Mouse (Mus musculus) heart, embryonic 16.5 days (tissue): ENCODE measurements around the gene Rrp9. TPM values are rescaled to one million over a fixed set of nuclear protein-coding genes. Genes with fewer than 3 reads are reported as not detected.

Experiments used
- ATAC-seq: fragments of 200-750 bp; cut with Nextera tagmentation; replicated peaks from 2 replicates; pipeline ENCODE4 v1.8.0; 2017; ENCODE audit warnings: moderate number of reproducible peaks; ENCODE audit not compliant: insufficient read depth, low FRiP score; ENCODE audit errors: extremely low read depth
- H3K27ac ChIP-seq: fragments of 300-500 bp; sonication (generic); 2 replicates; pipeline ENCODE4 v1.5.1; 2014; ENCODE audit warnings: mild to moderate bottlenecking, low read length, control low read depth, moderate library complexity
- H3K27me3 ChIP-seq: fragments of 300-500 bp; sonication (generic); 2 replicates; pipeline ENCODE4 v1.6.1; 2014; ENCODE audit warnings: low read length, mixed read lengths; ENCODE audit not compliant: control insufficient read depth, insufficient read depth
- H3K36me3 ChIP-seq: fragments of 300-500 bp; sonication (generic); 2 replicates; pipeline ENCODE4 v1.6.1; 2014; ENCODE audit not compliant: control insufficient read depth, insufficient read depth
- H3K4me1 ChIP-seq: fragments of 300-500 bp; sonication (generic); 2 replicates; pipeline ENCODE4 v1.6.1; 2014; ENCODE audit warnings: low read length, mixed read lengths; ENCODE audit not compliant: control insufficient read depth, insufficient read depth
- H3K4me2 ChIP-seq: fragments of 300-500 bp; sonication (generic); 2 replicates; pipeline ENCODE4 v1.6.1; 2014; ENCODE audit warnings: low read depth, mild to moderate bottlenecking, control low read depth, low read length
- H3K4me3 ChIP-seq: fragments of 300-500 bp; sonication (generic); 2 replicates; pipeline ENCODE4 v1.5.1; 2014; ENCODE audit warnings: mild to moderate bottlenecking, control low read depth, low read length
- H3K9ac ChIP-seq: fragments of 300-500 bp; sonication (generic); 2 replicates; pipeline ENCODE4 v1.6.1; 2014; ENCODE audit warnings: low read length, control low read depth
- H3K9me3 ChIP-seq: fragments of 300-500 bp; sonication (generic); replicated peaks from 2 replicates; pipeline ENCODE4 v1.6.1; 2016; ENCODE audit warnings: low read length; ENCODE audit not compliant: control insufficient read depth
- WGBS: fragments of 180-500 bp; shearing (Covaris S2); extraction: QIAGEN DNeasy Blood & Tissue Kit; methylation state at CpG from one replicate; pipeline ENCODE4 v1.1.7; 2014; 5-methylcytosine and 5-hydroxymethylcytosine counted together
- polyA plus RNA-seq: library from polyadenylated mRNA; unstranded; fragments of >200 nt; fragmentation: Nextera tagmentation; extraction: Ambion mirVana; gene quantifications from 2 replicates; pipeline ENCODE4 v1.2.1, GENCODE M21; 2015

Gene Rrp9
- polyA plus RNA-seq, 1 experiment from 2014 or later: 29.6 TPM

- Histone ChIP-seq H3K9ac (no peak overlapping the region), H3K9me3 (no peaks in the 10 kb centered on the region), H3K27ac (no peak overlapping the region), H3K4me3 (no peak overlapping the region), H3K4me1 (peaks cover 10% of the 10 kb centered on the region), H3K4me2 (no peak overlapping the region), H3K36me3 (no peaks in the 10 kb centered on the region), H3K27me3 (0 out of 2 replicates have a peak, but pooled peaks cover 3% of the 10 kb centered on the region)
- no peak for ATAC-seq
- 53% methylated on average over 9 of the region's 9 CpGs for WGBS
These were observed 6.0 kb upstream of the Rrp9 start for GRCm38 (mm10) chr9:106469776-106470175.

DNA sequence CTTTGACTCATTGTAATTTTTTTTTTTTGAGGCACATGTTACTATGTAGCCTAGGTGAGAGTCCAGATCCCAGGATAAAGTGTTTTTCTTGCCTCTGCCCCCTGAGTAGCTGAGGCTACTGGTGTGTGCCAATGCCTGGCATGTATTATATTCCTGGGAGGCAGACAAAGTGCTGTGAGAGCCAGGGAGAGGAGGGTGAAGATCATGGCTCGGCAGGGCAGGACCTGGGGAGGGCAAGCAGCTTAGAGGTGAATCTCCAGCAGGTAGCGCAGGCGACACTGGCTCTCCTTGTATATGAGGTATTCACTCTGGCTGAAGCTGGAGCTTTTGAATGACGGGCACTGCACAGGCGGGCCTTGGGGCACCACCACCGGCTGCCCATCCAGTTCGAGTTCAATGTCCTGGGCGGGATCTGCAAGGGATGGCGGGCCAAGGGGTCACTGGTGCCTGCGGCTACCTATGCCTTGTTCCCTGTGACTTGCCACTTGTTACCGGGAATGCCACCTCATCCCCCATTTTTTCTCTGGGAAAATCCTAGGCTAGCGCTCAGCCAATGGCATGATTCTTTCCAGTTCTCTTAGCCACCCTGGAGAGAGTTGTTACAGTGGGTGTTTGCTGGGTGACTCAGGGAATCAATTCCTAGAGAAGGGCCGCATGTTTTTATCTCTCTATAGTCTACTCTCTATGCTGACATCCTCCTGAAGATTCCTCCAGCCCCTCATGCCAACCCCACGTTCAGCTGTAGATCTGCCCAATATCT, 4.6 kb upstream of the Rrp9 start:
- ATAC-seq: no peak
- H3K9me3 ChIP-seq: no peaks in the 10 kb centered on the region
- 66% methylated on average over 14 of the region's 14 CpGs for WGBS
- H3K4me2 ChIP-seq: 0 out of 2 replicates have a peak overlapping the region, but pooled peaks have one; percentile 29
- H3K9ac ChIP-seq: no peak overlapping the region
- no peaks in the 10 kb centered on the region for H3K36me3 ChIP-seq
- peaks cover 13% of the 10 kb centered on the region for H3K4me1 ChIP-seq
- no peak overlapping the region for H3K27ac ChIP-seq
- 0 out of 2 replicates have a peak, but pooled peaks cover under 1% of the 10 kb centered on the region for H3K27me3 ChIP-seq
- H3K4me3 ChIP-seq: no peak overlapping the region

GRCm38 (mm10) chr9:106471892-106472291, 3.9 kb upstream of the Rrp9 start:
- Histone ChIP-seq H3K4me1 (peaks cover 19% of the 10 kb centered on the region), H3K4me3 (no peak overlapping the region), H3K27ac (no peak overlapping the region), H3K9ac (no peak overlapping the region), H3K4me2 (0 out of 2 replicates have a peak overlapping the region, but pooled peaks have one; percentile 29), H3K9me3 (no peaks in the 10 kb centered on the region), H3K27me3 (no peaks in the 10 kb centered on the region), H3K36me3 (no peaks in the 10 kb centered on the region)
- 0 out of 2 replicates have a peak, but pooled peaks have one; percentile 3 for ATAC-seq
- 17% methylated on average over 5 of the region's 5 CpGs for WGBS

GRCm38 (mm10) chr9:106472321-106472720, 3.4 kb upstream of the Rrp9 start:
- Histone ChIP-seq H3K9me3 (no peaks in the 10 kb centered on the region), H3K4me1 (peaks cover 19% of the 10 kb centered on the region), H3K4me3 (no peak overlapping the region), H3K4me2 (no peak overlapping the region), H3K9ac (no peak overlapping the region), H3K36me3 (no peaks in the 10 kb centered on the region), H3K27ac (peak overlapping the region; percentile 20; the same call in 1 of the 2 replicates), H3K27me3 (no peaks in the 10 kb centered on the region)
- ATAC-seq: no peak
- 54% methylated on average over 4 of the region's 4 CpGs for WGBS

DNA sequence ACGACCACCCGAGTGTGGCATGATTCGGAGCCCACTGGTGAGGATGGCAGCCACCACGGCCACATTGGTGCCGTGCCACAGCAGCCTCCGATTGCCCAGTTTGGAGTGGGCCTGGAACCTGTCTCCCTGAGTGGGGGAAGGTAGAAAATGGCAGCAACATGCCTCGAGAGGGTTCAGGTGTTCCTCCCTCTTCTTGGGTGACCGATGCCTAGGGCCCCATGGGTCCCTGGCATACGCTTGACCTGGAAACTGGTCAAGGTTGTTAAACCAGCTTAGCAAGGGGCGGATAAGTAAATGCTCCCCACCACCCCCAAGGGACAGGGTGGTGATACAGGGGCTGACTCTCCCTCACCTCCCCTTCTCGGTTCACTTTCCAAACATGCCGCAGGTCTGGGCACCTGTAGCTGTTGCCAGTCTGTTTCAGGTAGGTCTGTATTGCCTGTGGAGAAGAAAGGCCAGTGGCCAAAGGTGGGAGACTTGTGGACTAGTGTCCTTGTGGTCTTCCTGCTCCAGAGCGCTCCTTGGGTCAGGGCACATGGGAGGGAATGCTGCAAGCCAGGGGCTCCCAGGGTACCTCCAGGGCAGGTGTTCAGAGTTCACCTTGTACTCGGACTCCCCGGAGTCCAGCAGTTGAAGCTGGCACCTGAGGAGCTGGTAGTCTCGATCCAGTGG, 2.5 kb upstream of the Rrp9 start:
- Histone ChIP-seq H3K9ac (no peak overlapping the region), H3K27ac (no peak overlapping the region)
- 91% methylated on average over 16 of the region's 16 CpGs for WGBS

DNA sequence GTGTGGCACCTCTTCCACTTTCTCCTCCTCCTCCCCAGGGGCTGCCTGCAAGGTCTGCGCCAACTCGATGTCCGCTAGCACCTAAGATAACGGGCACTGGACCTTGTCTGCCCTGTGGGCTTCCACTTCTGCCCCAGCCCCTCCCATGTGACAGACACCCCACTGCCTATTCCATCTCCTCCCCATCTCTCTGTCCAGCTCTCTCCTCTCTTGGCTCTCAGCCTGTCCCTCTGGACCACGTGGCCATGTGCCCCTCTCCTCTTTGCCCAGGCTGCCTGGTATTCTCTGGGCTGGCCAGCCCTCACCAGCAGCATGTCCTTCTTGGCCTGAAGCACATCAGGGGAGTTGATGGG, 2.0 kb upstream of the Rrp9 start:
- Histone ChIP-seq H3K9me3 (no peaks in the 10 kb centered on the region), H3K4me1 (peaks cover 27% of the 10 kb centered on the region), H3K9ac (no peak overlapping the region), H3K27ac (no peak overlapping the region), H3K36me3 (no peaks in the 10 kb centered on the region), H3K4me3 (no peak overlapping the region), H3K4me2 (no peak overlapping the region), H3K27me3 (no peaks in the 10 kb centered on the region)
- ATAC-seq: no peak
- WGBS: 81% methylated on average over 5 of the region's 5 CpGs

More for the DNA sequence above, 2.5 kb upstream of the Rrp9 start:
- Histone ChIP-seq H3K36me3 (no peaks in the 10 kb centered on the region), H3K9me3 (no peaks in the 10 kb centered on the region), H3K4me3 (no peak overlapping the region), H3K4me1 (peaks cover 26% of the 10 kb centered on the region), H3K27me3 (no peaks in the 10 kb centered on the region), H3K4me2 (no peak overlapping the region)
- ATAC-seq: no peak

GRCm38 (mm10) chr9:106474456-106474855, 1.3 kb upstream of the Rrp9 start:
- Histone ChIP-seq H3K27ac (no peak overlapping the region), H3K4me3 (no peak overlapping the region), H3K9ac (no peak overlapping the region; the same call in 1 of the 2 replicates), H3K27me3 (no peaks in the 10 kb centered on the region), H3K4me1 (peaks cover 27% of the 10 kb centered on the region), H3K4me2 (no peak overlapping the region), H3K9me3 (no peaks in the 10 kb centered on the region), H3K36me3 (no peaks in the 10 kb centered on the region)
- WGBS: 5% methylated on average over 6 of the region's 6 CpGs
- ATAC-seq: no peak

DNA sequence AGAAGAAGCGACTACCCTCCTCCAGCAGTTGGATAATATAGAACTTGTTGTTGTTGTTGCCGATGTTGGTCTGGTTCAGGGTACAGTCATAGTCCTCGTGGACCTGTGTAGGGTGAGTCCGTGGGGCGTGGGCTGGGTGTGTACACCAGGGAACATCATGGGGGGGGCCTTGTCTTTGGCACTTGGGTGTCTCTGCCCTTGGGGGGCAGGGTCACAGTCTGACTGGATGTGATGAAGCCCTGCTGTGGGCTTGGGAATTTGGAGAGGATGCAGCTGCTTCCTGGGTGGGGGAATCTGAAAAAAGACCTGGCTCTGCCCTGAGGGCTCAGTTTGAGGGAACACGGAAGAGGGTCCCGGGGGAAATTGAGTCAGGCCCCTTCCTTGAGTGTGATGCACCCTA, 717 bp upstream of the Rrp9 start:
- WGBS: 72% methylated on average over 7 of the region's 7 CpGs
- H3K4me2 ChIP-seq: no peak overlapping the region
- no peak overlapping the region for H3K27ac ChIP-seq
- no peak for ATAC-seq
- H3K9me3 ChIP-seq: no peaks in the 10 kb centered on the region
- no peak overlapping the region for H3K9ac ChIP-seq
- no peaks in the 10 kb centered on the region for H3K36me3 ChIP-seq
- peaks cover 27% of the 10 kb centered on the region for H3K4me1 ChIP-seq
- H3K27me3 ChIP-seq: no peaks in the 10 kb centered on the region
- no peak overlapping the region for H3K4me3 ChIP-seq
